Comparison of ENCODE assay signal across 33 mouse cellular contexts in genomic region chr8:8536626-8537025, GRCm38 (mm10).
"Had no signal": no experiment of that assay in that cellular context is flagged by ENCODE, and none has a peak within 500 bp of the region (broad histone marks: within the 10 kb centered on the region; RNA-seq: fewer than 3 reads in every experiment).

No protein-coding gene starts in this region.

- H3K9ac ChIP-seq: limb, embryonic 12.5 days; limb, embryonic 13.5 days; limb, embryonic 15.5 days; liver, embryonic 12.5 days; liver, embryonic 13.5 days; liver, embryonic 14.5 days; liver, embryonic 15.5 days; liver, postnatal 0 days; lung, embryonic 14.5 days; lung, embryonic 15.5 days; midbrain, embryonic 12.5 days; midbrain, embryonic 13.5 days; midbrain, embryonic 15.5 days; neural tube, embryonic 12.5 days; neural tube, embryonic 13.5 days had no signal

- H3K36me3 ChIP-seq: limb, embryonic 10.5 days; limb, embryonic 12.5 days; limb, embryonic 13.5 days; limb, embryonic 15.5 days; liver, embryonic 12.5 days; liver, embryonic 13.5 days; liver, embryonic 15.5 days; lung, embryonic 15.5 days; midbrain, embryonic 10.5 days; midbrain, embryonic 12.5 days; midbrain, embryonic 13.5 days; midbrain, embryonic 15.5 days; neural tube, embryonic 12.5 days; neural tube, embryonic 13.5 days had no signal

- H3K4me1 ChIP-seq: limb, embryonic 10.5 days; limb, embryonic 12.5 days; limb, embryonic 13.5 days; limb, embryonic 15.5 days; liver, embryonic 12.5 days; liver, embryonic 13.5 days; liver, embryonic 15.5 days; lung, embryonic 15.5 days; megakaryocyte, embryonic 14.5 days; midbrain, embryonic 12.5 days; midbrain, embryonic 13.5 days; midbrain, embryonic 15.5 days; neural tube, embryonic 12.5 days; neural tube, embryonic 13.5 days had no signal

- H3K4me2 ChIP-seq: limb, embryonic 12.5 days; limb, embryonic 13.5 days; limb, embryonic 15.5 days; liver, embryonic 11.5 days; liver, embryonic 12.5 days; liver, embryonic 13.5 days; liver, embryonic 15.5 days; lung, embryonic 14.5 days; lung, embryonic 15.5 days; midbrain, embryonic 11.5 days; midbrain, embryonic 12.5 days; midbrain, embryonic 13.5 days; midbrain, embryonic 15.5 days; neural tube, embryonic 12.5 days; neural tube, embryonic 13.5 days had no signal

- ATAC-seq: liver, embryonic 12.5 days; liver, postnatal 0 days; lung, postnatal 0 days; midbrain, embryonic 13.5 days; midbrain, embryonic 15.5 days; midbrain, embryonic 16.5 days had no signal

- H3K4me3 ChIP-seq: limb, embryonic 10.5 days; limb, embryonic 12.5 days; limb, embryonic 13.5 days; limb, embryonic 15.5 days; liver, embryonic 12.5 days; liver, embryonic 13.5 days; liver, embryonic 15.5 days; lung, embryonic 15.5 days; megakaryocyte, embryonic 14.5 days; midbrain, embryonic 10.5 days; midbrain, embryonic 12.5 days; midbrain, embryonic 13.5 days; midbrain, embryonic 15.5 days; myocyte; neural tube, embryonic 12.5 days; neural tube, embryonic 13.5 days had no signal

- H3K27ac ChIP-seq: limb, embryonic 10.5 days; limb, embryonic 12.5 days; limb, embryonic 13.5 days; limb, embryonic 15.5 days; liver, embryonic 12.5 days; liver, embryonic 13.5 days; liver, embryonic 14.5 days; liver, embryonic 15.5 days; lung, embryonic 15.5 days; macrophage; midbrain, embryonic 10.5 days; midbrain, embryonic 12.5 days; midbrain, embryonic 13.5 days; midbrain, embryonic 15.5 days; neural tube, embryonic 12.5 days; neural tube, embryonic 13.5 days had no signal

- H3K9me3 ChIP-seq: limb, embryonic 10.5 days; limb, embryonic 12.5 days; limb, embryonic 13.5 days; limb, embryonic 15.5 days; liver, embryonic 12.5 days; liver, embryonic 13.5 days; liver, embryonic 15.5 days; lung, embryonic 15.5 days; midbrain, embryonic 10.5 days; midbrain, embryonic 12.5 days; midbrain, embryonic 13.5 days; midbrain, embryonic 15.5 days; neural tube, embryonic 12.5 days; neural tube, embryonic 13.5 days had no signal

- DNase-seq: left cerebral cortex, postnatal 4 days; liver; liver, embryonic 13.5 days; liver, postnatal 0 days; lung, adult 18-20 months; lung, adult 2 months; lung, embryonic 14.5 days; lung, postnatal 10 days; lung, postnatal 14 days; lung, postnatal 36 days; lung, postnatal 4 days; midbrain, embryonic 14.5 days had no signal

- H3K27me3 ChIP-seq: limb, embryonic 12.5 days; limb, embryonic 13.5 days; limb, embryonic 15.5 days; liver, embryonic 12.5 days; liver, embryonic 13.5 days; liver, embryonic 15.5 days; lung, embryonic 15.5 days; megakaryocyte, embryonic 14.5 days; midbrain, embryonic 15.5 days; neural tube, embryonic 12.5 days; neural tube, embryonic 13.5 days had no signal
